Mouse (Mus musculus) testis, adult 2 months (tissue): ENCODE measurements at regions not wholly inside any gene's neighbourhood (a gene's known extent, or its start where the extent isn't known, plus 50 kb on each side); places are given as distances from the start of the nearest gene placed in this dataset.

Source experiments
- CTCF ChIP-seq: fragments of 200-500 bp; IDR thresholded peaks from 2 replicates; pipeline ENCODE4 v1.5.1; 2012; ENCODE audit warnings: low read depth, mild to moderate bottlenecking, inconsistent platforms, low read length, moderate library complexity; ENCODE audit not compliant: control insufficient read depth, insufficient read depth, insufficient replicate concordance
- POLR2A ChIP-seq: fragments of 200-500 bp; IDR thresholded peaks from 2 replicates; pipeline ENCODE4 v1.6.1; 2012; ENCODE audit warnings: low read depth, mild to moderate bottlenecking, inconsistent platforms, low read length, moderate library complexity; ENCODE audit not compliant: control insufficient read depth

GRCm38 (mm10) chr1:73395034-73395433, 379.3 kb upstream of the Tnp1 start:
- TF ChIP-seq POLR2A (no peak), CTCF (no peak)
